Mouse (Mus musculus): ENCODE data around the gene Gm4070. TPM values are rescaled to one million over a fixed set of nuclear protein-coding genes. Genes with fewer than 3 reads are reported as not detected.

Gene Gm4070
- polyA plus RNA-seq, 1 experiment from 2014 or later = 0.27 TPM

Other genes starting within 250 kb of the Gm4070 start
- gene Ilk, start 217.4 kb downstream of the Gm4070 start, polyA plus RNA-seq (2014; fragmentation: Nextera tagmentation; extraction: Ambion mirVana) = 182 and 227 TPM in 2 replicates
- gene Rrp8, start 216.6 kb downstream of the Gm4070 start, polyA plus RNA-seq (2014; fragmentation: Nextera tagmentation; extraction: Ambion mirVana) = 22.9 and 28.5 TPM in 2 replicates
- gene Taf10, start 209.6 kb downstream of the Gm4070 start, polyA plus RNA-seq (2014; fragmentation: Nextera tagmentation; extraction: Ambion mirVana) = 118 and 120 TPM in 2 replicates
- 39.2 and 52.7 TPM in 2 replicates for gene Tpp1, start 201.7 kb downstream of the Gm4070 start, polyA plus RNA-seq (2014; fragmentation: Nextera tagmentation; extraction: Ambion mirVana)
- 20.7 and 20.8 TPM in 2 replicates for gene Dchs1, start 166.3 kb downstream of the Gm4070 start, polyA plus RNA-seq (2014; fragmentation: Nextera tagmentation; extraction: Ambion mirVana)
- gene Mrpl17, start 142.9 kb downstream of the Gm4070 start, polyA plus RNA-seq (2014; fragmentation: Nextera tagmentation; extraction: Ambion mirVana) = 186 and 212 TPM in 2 replicates